Mouse (Mus musculus) C2C12 (cell line): ENCODE measurements around the gene Slamf6. TPM values are rescaled to one million over a fixed set of nuclear protein-coding genes. Genes with fewer than 3 reads are reported as not detected.

Experiments used
- H3K27me3 ChIP-seq: one replicate; pipeline ENCODE4 v1.6.1; 2011; ENCODE audit not compliant: control insufficient read depth, insufficient read depth, insufficient read length
- H3K36me3 ChIP-seq: one replicate; pipeline ENCODE4 v1.6.1; 2011; ENCODE audit not compliant: control insufficient read depth, insufficient read depth
- H3K4me3 ChIP-seq: one replicate; pipeline ENCODE4 v1.5.1; 2011; ENCODE audit warnings: mild to moderate bottlenecking, control low read depth; ENCODE audit not compliant: poor library complexity, insufficient read depth, severe bottlenecking
- H3K79me2 ChIP-seq: one replicate; pipeline ENCODE4 v1.6.1; 2011; ENCODE audit not compliant: control insufficient read depth, insufficient read depth
- H3K79me3 ChIP-seq: one replicate; pipeline ENCODE4 v1.6.1; 2011; ENCODE audit warnings: low read depth, control low read depth
- H3ac ChIP-seq: one replicate; pipeline ENCODE3; 2011; ENCODE audit warnings: low read depth; ENCODE audit not compliant: control insufficient read depth, insufficient read length
- CEBPB ChIP-seq: IDR thresholded peaks from one replicate; pipeline ENCODE4 v1.6.1; 2011; ENCODE audit warnings: low read depth, mild to moderate bottlenecking, control low read depth, moderate library complexity
- CTCF ChIP-seq: IDR thresholded peaks from one replicate; pipeline ENCODE4 v1.5.1; 2011; ENCODE audit not compliant: control insufficient read depth, insufficient read depth, insufficient read length
- FOSL1 ChIP-seq: IDR thresholded peaks from one replicate; pipeline ENCODE4 v1.8.0; 2011; ENCODE audit warnings: mild to moderate bottlenecking, low read length; ENCODE audit not compliant: poor library complexity, insufficient read depth, severe bottlenecking
- MAX ChIP-seq: IDR thresholded peaks from one replicate; pipeline ENCODE4 v1.6.1; 2011; ENCODE audit warnings: mild to moderate bottlenecking, control low read depth
- MYOD1 ChIP-seq: IDR thresholded peaks from one replicate; pipeline ENCODE4 v1.6.1; 2011; ENCODE audit warnings: low read depth; ENCODE audit not compliant: control insufficient read depth, insufficient read length
- MYOG ChIP-seq: IDR thresholded peaks from one replicate; pipeline ENCODE4 v1.6.1; 2011; ENCODE audit not compliant: control insufficient read depth, insufficient read length; ENCODE audit errors: extremely low read depth
- USF1 ChIP-seq: IDR thresholded peaks from one replicate; pipeline ENCODE4 v1.6.1; 2011; ENCODE audit warnings: low read depth, mild to moderate bottlenecking, control low read depth, moderate library complexity
- polyA plus RNA-seq: library from polyadenylated mRNA; unstranded; fragments of >200 nt; fragmentation: generic; extraction: Trizol; gene quantifications from one replicate; pipeline ENCODE4 v1.2.1, GENCODE M21; 2012; ENCODE audit warnings: missing spikeins

The Slamf6 gene
- polyA plus RNA-seq, 1 experiment, result not detected

DNA sequence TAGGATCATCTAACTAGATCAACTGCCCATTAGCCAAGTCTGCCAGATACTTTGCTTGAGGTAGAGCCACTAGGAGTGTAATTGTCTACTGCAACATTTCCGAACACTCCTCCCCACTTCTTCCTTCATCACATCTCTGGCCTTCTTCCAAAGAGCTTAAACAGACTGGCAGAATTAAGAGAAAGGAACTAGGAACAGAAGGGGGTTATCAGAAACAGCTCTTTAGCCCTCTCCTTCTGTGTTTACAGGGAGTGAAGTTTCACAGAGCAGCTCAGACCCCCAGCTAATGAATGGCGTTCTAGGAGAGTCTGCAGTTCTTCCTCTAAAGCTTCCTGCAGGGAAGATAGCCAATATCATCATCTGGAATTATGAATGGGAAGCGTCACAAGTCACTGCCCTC, 16.5 kb downstream of the Slamf6 start:
- no peaks in the 10 kb centered on the region for H3K79me3 ChIP-seq
- no peaks in the 10 kb centered on the region for H3K27me3 ChIP-seq
- H3ac ChIP-seq, result no peak overlapping the region
- H3K4me3 ChIP-seq, result no peak overlapping the region
- TF ChIP-seq MAX (no peak), MYOD1 (no peak), USF1 (no peak), MYOG (no peak), CTCF (no peak), FOSL1 (no peak), CEBPB (no peak)
- no peaks in the 10 kb centered on the region for H3K79me2 ChIP-seq
- H3K36me3 ChIP-seq, result no peaks in the 10 kb centered on the region

DNA sequence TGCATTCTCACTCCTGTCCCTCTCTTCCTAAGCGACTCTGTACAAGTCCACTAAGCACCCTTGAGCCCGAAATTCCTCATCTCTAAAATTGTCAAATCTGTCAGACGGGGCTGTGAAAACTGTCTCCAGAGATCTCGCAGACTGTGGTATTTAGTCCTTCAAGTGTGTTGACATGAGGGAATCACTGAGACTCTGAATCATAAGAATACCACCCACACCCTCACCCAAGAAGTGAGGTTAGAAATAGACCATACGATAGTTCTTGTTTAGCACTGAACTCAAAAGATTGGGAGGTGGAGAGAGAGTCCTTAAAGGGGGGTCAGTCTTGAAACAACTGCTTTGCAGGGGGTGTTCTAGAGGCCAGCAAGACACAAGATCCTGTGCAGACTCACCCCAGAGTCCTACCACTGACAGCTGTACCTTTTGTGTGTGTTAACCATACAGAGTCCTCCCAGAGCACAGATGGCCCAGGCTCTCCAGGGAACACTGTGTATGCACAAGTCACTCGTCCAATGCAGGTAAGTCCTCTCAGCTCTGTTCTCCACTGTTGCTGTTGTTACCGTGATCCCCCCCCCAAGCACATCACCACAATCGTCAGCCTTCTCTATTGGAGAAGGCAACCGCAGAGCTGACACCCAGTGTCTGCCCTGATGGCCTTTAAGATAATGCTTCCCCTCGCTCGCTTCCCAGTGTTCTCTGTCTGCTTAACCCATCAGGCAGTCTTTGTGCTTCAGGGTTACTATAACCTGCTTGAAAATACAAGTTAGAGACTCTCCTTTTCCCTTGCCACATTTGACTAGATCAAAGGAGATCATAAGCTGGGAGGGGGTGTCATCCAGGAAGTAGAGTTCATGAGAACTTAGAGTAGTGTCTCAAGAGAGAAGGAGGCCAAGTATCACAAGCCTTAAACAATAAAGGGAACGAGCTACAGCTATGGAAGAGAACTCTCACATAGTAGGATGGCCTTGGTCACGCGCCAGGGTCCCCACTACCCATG, 21.9 kb downstream of the Slamf6 start:
- Histone ChIP-seq H3ac (no peak overlapping the region), H3K4me3 (no peak overlapping the region), H3K27me3 (no peaks in the 10 kb centered on the region), H3K36me3 (no peaks in the 10 kb centered on the region), H3K79me2 (no peaks in the 10 kb centered on the region), H3K79me3 (no peaks in the 10 kb centered on the region)
- TF ChIP-seq MYOG (no peak), MYOD1 (no peak), CTCF (no peak), MAX (no peak), FOSL1 (no peak), CEBPB (no peak), USF1 (no peak)

GRCm38 (mm10) chr1:171940626-171941025, 23.3 kb downstream of the Slamf6 start:
- Histone ChIP-seq H3ac (no peak overlapping the region), H3K4me3 (no peak overlapping the region), H3K79me2 (no peaks in the 10 kb centered on the region), H3K36me3 (no peaks in the 10 kb centered on the region), H3K27me3 (no peaks in the 10 kb centered on the region), H3K79me3 (no peaks in the 10 kb centered on the region)
- TF ChIP-seq CTCF, result no peak
- no peak for TF ChIP-seq MAX
- no peak for TF ChIP-seq USF1
- no peak for TF ChIP-seq CEBPB
- no peak for TF ChIP-seq MYOG
- TF ChIP-seq MYOD1, result no peak
- TF ChIP-seq FOSL1, result no peak

GRCm38 (mm10) chr1:171946447-171946995, 29.2 kb downstream of the Slamf6 start:
- Histone ChIP-seq H3K4me3 (no peak overlapping the region), H3ac (no peak overlapping the region), H3K27me3 (no peaks in the 10 kb centered on the region), H3K79me3 (no peaks in the 10 kb centered on the region), H3K36me3 (no peaks in the 10 kb centered on the region), H3K79me2 (no peaks in the 10 kb centered on the region)
- no peak for TF ChIP-seq MAX
- no peak for TF ChIP-seq FOSL1
- no peak for TF ChIP-seq CTCF
- no peak for TF ChIP-seq CEBPB
- TF ChIP-seq USF1, result no peak
- no peak for TF ChIP-seq MYOD1
- no peak for TF ChIP-seq MYOG

GRCm38 (mm10) chr1:171948161-171948945, 31.0 kb downstream of the Slamf6 start:
- no peak for TF ChIP-seq MYOD1
- TF ChIP-seq USF1, result no peak
- H3ac ChIP-seq, result no peak overlapping the region
- H3K36me3 ChIP-seq, result no peaks in the 10 kb centered on the region
- no peaks in the 10 kb centered on the region for H3K79me2 ChIP-seq
- no peaks in the 10 kb centered on the region for H3K79me3 ChIP-seq
- no peaks in the 10 kb centered on the region for H3K27me3 ChIP-seq
- no peak overlapping the region for H3K4me3 ChIP-seq
